Mouse (Mus musculus) embryonic facial prominence, embryonic 13.5 days (tissue): ENCODE data around the gene Acsbg2. TPM values are rescaled to one million over a fixed set of nuclear protein-coding genes. Genes with fewer than 3 reads are reported as not detected.
A peak's percentile ranks its signal among the peaks of the same experiment; 100 is the strongest.

Experiments used
- ATAC-seq: fragments of 200-750 bp; cut with Nextera tagmentation; 2 replicates; pipeline ENCODE4 v1.8.0; 2017; ENCODE audit warnings: low read depth; ENCODE audit not compliant: insufficient number of reproducible peaks, insufficient read depth, low FRiP score, low TSS enrichment
- H3K27ac ChIP-seq: fragments of 300-500 bp; sonication (generic); 2 replicates; pipeline ENCODE4 v1.5.1; 2015; ENCODE audit warnings: moderate library complexity, mild to moderate bottlenecking, inconsistent platforms
- H3K27me3 ChIP-seq: fragments of 300-500 bp; sonication (generic); 2 replicates; pipeline ENCODE4 v1.6.1; 2015; ENCODE audit warnings: mild to moderate bottlenecking, inconsistent platforms
- H3K36me3 ChIP-seq: fragments of 300-500 bp; sonication (generic); 2 replicates; pipeline ENCODE4 v1.6.1; 2015; ENCODE audit warnings: mild to moderate bottlenecking, inconsistent platforms
- H3K4me1 ChIP-seq: fragments of 300-500 bp; sonication (generic); 2 replicates; pipeline ENCODE4 v1.6.1; 2015; ENCODE audit warnings: inconsistent platforms
- H3K4me2 ChIP-seq: fragments of 300-500 bp; sonication (generic); 2 replicates; pipeline ENCODE4 v1.6.1; 2015; ENCODE audit warnings: moderate library complexity, mild to moderate bottlenecking, inconsistent platforms
- H3K4me3 ChIP-seq: fragments of 300-500 bp; sonication (generic); 2 replicates; pipeline ENCODE4 v1.5.1; 2015; ENCODE audit warnings: mild to moderate bottlenecking, inconsistent platforms
- H3K9ac ChIP-seq: fragments of 300-500 bp; sonication (generic); 2 replicates; pipeline ENCODE4 v1.6.1; 2015; ENCODE audit warnings: mild to moderate bottlenecking, inconsistent platforms
- H3K9me3 ChIP-seq: fragments of 300-500 bp; sonication (generic); 2 replicates; pipeline ENCODE4 v1.6.1; 2016; ENCODE audit warnings: inconsistent platforms
- WGBS: fragments of 180-500 bp; shearing (Covaris S2); methylation state at CpG from one replicate; pipeline ENCODE4 v1.1.7; 2015; ENCODE audit warnings: mixed read lengths; 5-methylcytosine and 5-hydroxymethylcytosine counted together
- polyA plus RNA-seq: library from polyadenylated mRNA; unstranded; fragments of >200 nt; fragmentation: Nextera tagmentation; extraction: Ambion mirVana; gene quantifications from 2 replicates; pipeline ENCODE4 v1.2.1, GENCODE M21; 2015

The Acsbg2 gene
- polyA plus RNA-seq, 1 experiment from 2014 or later = not detected

- H3K27me3 ChIP-seq = no peaks in the 10 kb centered on the region
- WGBS = 67% methylated on average over 7 of the region's 7 CpGs
- H3K4me1 ChIP-seq = no peaks in the 10 kb centered on the region
- no peak overlapping the region for H3K4me2 ChIP-seq
- H3K36me3 ChIP-seq = no peaks in the 10 kb centered on the region
- no peak overlapping the region for H3K27ac ChIP-seq
- no peak overlapping the region for H3K4me3 ChIP-seq
- H3K9me3 ChIP-seq = no peaks in the 10 kb centered on the region
- no peak for ATAC-seq
- no peak overlapping the region for H3K9ac ChIP-seq
Measured at GRCm38 (mm10) chr17:56840524-56840923, 33.7 kb downstream of the Acsbg2 start.

- WGBS = 90% methylated on average over 8 of the region's 8 CpGs
- Histone ChIP-seq H3K4me1 (0 out of 2 replicates have a peak, but pooled peaks cover 3% of the 10 kb centered on the region), H3K9me3 (no peaks in the 10 kb centered on the region), H3K27ac (no peak overlapping the region), H3K9ac (no peak overlapping the region), H3K36me3 (no peaks in the 10 kb centered on the region), H3K4me3 (no peak overlapping the region), H3K4me2 (no peak overlapping the region), H3K27me3 (peaks cover 7% of the 10 kb centered on the region)
- no peak for ATAC-seq
Measured at GRCm38 (mm10) chr17:56836336-56836735, 37.9 kb downstream of the Acsbg2 start.

GRCm38 (mm10) chr17:56833381-56833780 lies 40.9 kb downstream of the Acsbg2 start:
- WGBS = 89% methylated on average over 1 of the region's 1 CpGs
- peaks cover 26% of the 10 kb centered on the region for H3K27me3 ChIP-seq
- H3K9ac ChIP-seq = no peak overlapping the region
- ATAC-seq = no peak
- H3K4me3 ChIP-seq = no peak overlapping the region
- peaks cover 16% of the 10 kb centered on the region for H3K4me1 ChIP-seq
- H3K36me3 ChIP-seq = no peaks in the 10 kb centered on the region
- H3K4me2 ChIP-seq = no peak overlapping the region
- H3K9me3 ChIP-seq = no peaks in the 10 kb centered on the region
- H3K27ac ChIP-seq = no peak overlapping the region

GRCm38 (mm10) chr17:56832918-56833317 lies 41.3 kb downstream of the Acsbg2 start:
- H3K4me3 ChIP-seq = no peak overlapping the region
- H3K9me3 ChIP-seq = no peaks in the 10 kb centered on the region
- peaks cover 16% of the 10 kb centered on the region for H3K4me1 ChIP-seq
- H3K36me3 ChIP-seq = no peaks in the 10 kb centered on the region
- no peak overlapping the region for H3K27ac ChIP-seq
- 83% methylated on average over 1 of the region's 1 CpGs for WGBS
- no peak overlapping the region for H3K4me2 ChIP-seq
- no peak overlapping the region for H3K9ac ChIP-seq
- H3K27me3 ChIP-seq = peaks cover 30% of the 10 kb centered on the region
- no peak for ATAC-seq

- H3K36me3 ChIP-seq = no peaks in the 10 kb centered on the region
- peak overlapping the region; percentile 61 for H3K9ac ChIP-seq
- no peak overlapping the region for H3K27ac ChIP-seq
- WGBS = under 1% methylated on average over 42 of the region's 42 CpGs
- H3K4me3 ChIP-seq = peak overlapping the region; percentile 64
- no peaks in the 10 kb centered on the region for H3K9me3 ChIP-seq
- peaks cover 16% of the 10 kb centered on the region for H3K4me1 ChIP-seq
- peak; percentile 98 for ATAC-seq
- H3K27me3 ChIP-seq = peaks cover 33% of the 10 kb centered on the region
- peak overlapping the region; percentile 86 for H3K4me2 ChIP-seq
Measured at GRCm38 (mm10) chr17:56831111-56831816, 43.0 kb downstream of the Acsbg2 start.

- Histone ChIP-seq H3K27ac (no peak within 1 kb of the TSS), H3K4me2 (peak within 1 kb of the TSS; percentile 86), H3K36me3 (no peaks in the 10 kb centered on the region), H3K27me3 (peaks cover 33% of the 10 kb centered on the region), H3K4me1 (peaks cover 16% of the 10 kb centered on the region), H3K9me3 (no peaks in the 10 kb centered on the region), H3K9ac (peak within 1 kb of the TSS; percentile 66), H3K4me3 (peak within 1 kb of the TSS; percentile 64)
- no peak; the same call in 1 of the 2 replicates for ATAC-seq
- WGBS = under 1% methylated on average over 42 of the region's 62 CpGs
Measured at GRCm38 (mm10) chr17:56830411-56831110, 43.7 kb downstream of the Acsbg2 start, which contains the start of gene Rfx2. Rfx2 (minus strand) TSS chr17:56831013.

- Histone ChIP-seq H3K4me2 (peak overlapping the region; percentile 86), H3K27me3 (peaks cover 33% of the 10 kb centered on the region), H3K9me3 (no peaks in the 10 kb centered on the region), H3K4me1 (peaks cover 16% of the 10 kb centered on the region), H3K9ac (peak overlapping the region; percentile 66), H3K36me3 (no peaks in the 10 kb centered on the region), H3K27ac (no peak overlapping the region), H3K4me3 (peak overlapping the region; percentile 64)
- no peak for ATAC-seq
- under 1% methylated on average over 27 of the region's 27 CpGs for WGBS
Measured at GRCm38 (mm10) chr17:56829795-56830194, 44.5 kb downstream of the Acsbg2 start.

- 21% methylated on average over 11 of the region's 11 CpGs for WGBS
- Histone ChIP-seq H3K4me2 (peak overlapping the region; percentile 86), H3K9me3 (no peaks in the 10 kb centered on the region), H3K9ac (peak overlapping the region; percentile 66), H3K4me1 (peaks cover 16% of the 10 kb centered on the region), H3K27ac (no peak overlapping the region), H3K27me3 (peaks cover 33% of the 10 kb centered on the region), H3K4me3 (peak overlapping the region; percentile 64), H3K36me3 (no peaks in the 10 kb centered on the region)
- no peak for ATAC-seq
Measured at GRCm38 (mm10) chr17:56829171-56829570, 45.1 kb downstream of the Acsbg2 start.

- no peak for ATAC-seq
Measured at GRCm38 (mm10) chr17:56826718-56827117, 47.5 kb downstream of the Acsbg2 start.

GRCm38 (mm10) chr17:56823352-56823751 lies 50.9 kb downstream of the Acsbg2 start:
- Histone ChIP-seq H3K9ac (no peak overlapping the region), H3K27me3 (peaks cover 7% of the 10 kb centered on the region; the same call in 1 of the 2 replicates), H3K27ac (no peak overlapping the region), H3K9me3 (no peaks in the 10 kb centered on the region), H3K4me2 (no peak overlapping the region), H3K4me1 (peaks cover 5% of the 10 kb centered on the region; the same call in 1 of the 2 replicates), H3K4me3 (no peak overlapping the region), H3K36me3 (no peaks in the 10 kb centered on the region)
- no peak for ATAC-seq
- WGBS = 68% methylated on average over 2 of the region's 2 CpGs

More at GRCm38 (mm10) chr17:56826718-56827117, 47.5 kb downstream of the Acsbg2 start:
- Histone ChIP-seq H3K27me3 (peaks cover 26% of the 10 kb centered on the region), H3K27ac (no peak overlapping the region), H3K4me2 (no peak overlapping the region), H3K4me1 (peaks cover 16% of the 10 kb centered on the region), H3K9me3 (no peaks in the 10 kb centered on the region), H3K4me3 (no peak overlapping the region), H3K9ac (no peak overlapping the region), H3K36me3 (no peaks in the 10 kb centered on the region)
- 89% methylated on average over 2 of the region's 2 CpGs for WGBS

- WGBS = 77% methylated on average over 2 of the region's 2 CpGs
- Histone ChIP-seq H3K9ac (no peak overlapping the region), H3K27ac (no peak overlapping the region), H3K4me3 (no peak overlapping the region), H3K36me3 (no peaks in the 10 kb centered on the region), H3K27me3 (no peaks in the 10 kb centered on the region), H3K4me1 (peaks cover 5% of the 10 kb centered on the region; the same call in 1 of the 2 replicates), H3K9me3 (no peaks in the 10 kb centered on the region), H3K4me2 (no peak overlapping the region)
- no peak for ATAC-seq
Measured at GRCm38 (mm10) chr17:56822380-56822779, 51.9 kb downstream of the Acsbg2 start.
